Mouse (Mus musculus) ES-Bruce4 (cell line): ENCODE data around the gene Esyt1. TPM values are rescaled to one million over a fixed set of nuclear protein-coding genes. Genes with fewer than 3 reads are reported as not detected.
A peak's percentile ranks its signal among the peaks of the same experiment; 100 is the strongest.

Experiments used
- H3K27ac ChIP-seq: 2 replicates; pipeline ENCODE4 v1.5.1; 2012; ENCODE audit warnings: low read length, inconsistent platforms; ENCODE audit not compliant: insufficient read depth
- H3K27me3 ChIP-seq: 2 replicates; pipeline ENCODE4 v1.6.1; 2012; ENCODE audit warnings: mild to moderate bottlenecking, low read length, inconsistent platforms; ENCODE audit not compliant: control insufficient read depth, poor library complexity, insufficient read depth, severe bottlenecking
- H3K36me3 ChIP-seq: 2 replicates; pipeline ENCODE4 v1.6.1; 2012; ENCODE audit warnings: inconsistent platforms, mild to moderate bottlenecking, low read length, moderate library complexity; ENCODE audit not compliant: control insufficient read depth, poor library complexity, insufficient read depth, severe bottlenecking
- H3K4me1 ChIP-seq: one replicate; pipeline ENCODE4 v1.8.1; 2011; ENCODE audit warnings: low read length; ENCODE audit not compliant: control insufficient read depth, insufficient read depth
- H3K4me3 ChIP-seq: 2 replicates; pipeline ENCODE4 v1.5.1; 2011; ENCODE audit warnings: low read depth, mild to moderate bottlenecking, low read length
- H3K9ac ChIP-seq: 2 replicates; pipeline ENCODE4 v1.6.1; 2012; ENCODE audit warnings: low read depth, mild to moderate bottlenecking, inconsistent platforms; ENCODE audit not compliant: poor library complexity, severe bottlenecking
- H3K9me3 ChIP-seq: replicated peaks from 2 replicates; pipeline ENCODE4 v1.6.1; 2012; ENCODE audit warnings: mild to moderate bottlenecking, low read length, inconsistent platforms; ENCODE audit not compliant: control insufficient read depth, poor library complexity, insufficient read depth, severe bottlenecking
- CTCF ChIP-seq: IDR thresholded peaks from one replicate; pipeline ENCODE4 v1.8.1; 2011; ENCODE audit warnings: low read depth, low read length
- EP300 ChIP-seq: IDR thresholded peaks from 2 replicates; pipeline ENCODE4 v1.6.1; 2011; ENCODE audit warnings: low read depth, low read length; ENCODE audit not compliant: insufficient read depth
- POLR2A ChIP-seq: IDR thresholded peaks from one replicate; pipeline ENCODE4 v1.8.1; 2011; ENCODE audit warnings: low read length; ENCODE audit not compliant: insufficient read depth
- polyA plus RNA-seq: library from polyadenylated mRNA; stranded (reverse); fragments of >200 nt; gene quantifications from 2 replicates; pipeline ENCODE4 v1.2.4, GENCODE M21; 2011; ENCODE audit warnings: low read depth; ENCODE audit not compliant: missing spikeins, insufficient read depth, insufficient read length

Esyt1 gene
- polyA plus RNA-seq, 1 experiment: 20.1 TPM

- peak within 1 kb of the TSS; percentile 87 for H3K4me3 ChIP-seq
- H3K4me1 ChIP-seq: no peaks in the 10 kb centered on the region
- no peaks in the 10 kb centered on the region for H3K27me3 ChIP-seq
- H3K27ac ChIP-seq: peak within 1 kb of the TSS; percentile 96
- H3K36me3 ChIP-seq: peaks cover 36% of the 10 kb centered on the region
- H3K9ac ChIP-seq: peak within 1 kb of the TSS; percentile 100
- H3K9me3 ChIP-seq: no peaks in the 10 kb centered on the region
- peak; percentile 13 for TF ChIP-seq CTCF
- peak; percentile 96 for TF ChIP-seq POLR2A
- TF ChIP-seq EP300: peak; percentile 59; the same call in 1 of the 2 replicates
Observed at GRCm38 (mm10) chr10:128547361-128548032, 21.8 kb upstream of the Esyt1 start, which contains the start of gene Zc3h10. Zc3h10 (minus strand) TSS chr10:128547774.

DNA sequence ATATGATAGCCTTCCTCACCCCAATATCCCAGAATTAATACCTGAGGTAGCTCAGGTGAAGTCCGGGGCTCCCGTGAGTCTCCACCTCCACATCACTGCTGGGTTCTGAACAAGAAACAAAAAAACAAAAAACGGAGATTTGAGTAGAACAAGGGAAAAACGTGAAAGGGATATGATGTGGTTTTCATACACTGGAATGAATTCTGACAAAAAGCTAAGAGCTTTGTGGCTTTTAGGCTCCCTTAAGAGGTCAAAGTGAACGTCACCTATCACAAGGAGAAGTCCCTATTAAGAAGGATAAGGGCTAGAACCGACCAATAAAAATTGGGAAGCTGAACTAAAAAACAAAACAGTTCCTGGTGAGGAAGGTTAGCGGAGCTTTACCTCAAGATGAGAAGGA is 21.1 kb upstream of the Esyt1 start:
- Histone ChIP-seq H3K36me3 (peaks cover 40% of the 10 kb centered on the region), H3K27me3 (no peaks in the 10 kb centered on the region), H3K4me3 (peak overlapping the region; percentile 87), H3K9me3 (no peaks in the 10 kb centered on the region), H3K4me1 (no peaks in the 10 kb centered on the region), H3K27ac (peak overlapping the region; percentile 64), H3K9ac (peak overlapping the region; percentile 100)
- TF ChIP-seq POLR2A (no peak), EP300 (no peak), CTCF (no peak)

DNA sequence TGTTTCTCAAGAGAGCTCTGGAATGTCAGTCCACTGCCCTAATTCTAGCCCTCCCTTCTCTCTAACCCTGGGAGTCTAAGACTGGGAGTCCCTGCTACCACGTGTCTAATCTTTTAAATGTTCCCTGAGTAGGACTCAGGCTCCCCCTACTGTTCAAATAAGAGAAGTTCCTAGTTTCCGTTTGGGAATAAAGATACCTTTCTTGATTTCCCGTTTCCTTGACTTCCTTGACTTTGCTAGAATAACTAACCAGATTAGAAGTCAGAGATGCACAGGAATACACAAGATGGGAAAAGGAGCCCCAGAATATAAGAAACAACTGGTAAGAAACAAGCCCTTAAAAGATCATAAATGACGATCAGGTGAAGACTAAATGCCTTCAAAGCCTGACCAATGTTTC is 20.7 kb upstream of the Esyt1 start:
- Histone ChIP-seq H3K36me3 (peaks cover 40% of the 10 kb centered on the region), H3K27ac (peak overlapping the region; percentile 64), H3K4me1 (no peaks in the 10 kb centered on the region), H3K9me3 (no peaks in the 10 kb centered on the region), H3K27me3 (no peaks in the 10 kb centered on the region), H3K4me3 (peak overlapping the region; percentile 87), H3K9ac (peak overlapping the region; percentile 100)
- TF ChIP-seq EP300 (no peak), CTCF (no peak), POLR2A (no peak)

- TF ChIP-seq EP300: no peak
- TF ChIP-seq CTCF: no peak
- TF ChIP-seq POLR2A: no peak
- Histone ChIP-seq H3K27me3 (no peaks in the 10 kb centered on the region), H3K27ac (no peak overlapping the region), H3K36me3 (peaks cover 40% of the 10 kb centered on the region), H3K9me3 (no peaks in the 10 kb centered on the region), H3K4me3 (no peak overlapping the region), H3K4me1 (no peaks in the 10 kb centered on the region), H3K9ac (peak overlapping the region; percentile 100)
Observed at GRCm38 (mm10) chr10:128545570-128545898, 19.9 kb upstream of the Esyt1 start.

DNA sequence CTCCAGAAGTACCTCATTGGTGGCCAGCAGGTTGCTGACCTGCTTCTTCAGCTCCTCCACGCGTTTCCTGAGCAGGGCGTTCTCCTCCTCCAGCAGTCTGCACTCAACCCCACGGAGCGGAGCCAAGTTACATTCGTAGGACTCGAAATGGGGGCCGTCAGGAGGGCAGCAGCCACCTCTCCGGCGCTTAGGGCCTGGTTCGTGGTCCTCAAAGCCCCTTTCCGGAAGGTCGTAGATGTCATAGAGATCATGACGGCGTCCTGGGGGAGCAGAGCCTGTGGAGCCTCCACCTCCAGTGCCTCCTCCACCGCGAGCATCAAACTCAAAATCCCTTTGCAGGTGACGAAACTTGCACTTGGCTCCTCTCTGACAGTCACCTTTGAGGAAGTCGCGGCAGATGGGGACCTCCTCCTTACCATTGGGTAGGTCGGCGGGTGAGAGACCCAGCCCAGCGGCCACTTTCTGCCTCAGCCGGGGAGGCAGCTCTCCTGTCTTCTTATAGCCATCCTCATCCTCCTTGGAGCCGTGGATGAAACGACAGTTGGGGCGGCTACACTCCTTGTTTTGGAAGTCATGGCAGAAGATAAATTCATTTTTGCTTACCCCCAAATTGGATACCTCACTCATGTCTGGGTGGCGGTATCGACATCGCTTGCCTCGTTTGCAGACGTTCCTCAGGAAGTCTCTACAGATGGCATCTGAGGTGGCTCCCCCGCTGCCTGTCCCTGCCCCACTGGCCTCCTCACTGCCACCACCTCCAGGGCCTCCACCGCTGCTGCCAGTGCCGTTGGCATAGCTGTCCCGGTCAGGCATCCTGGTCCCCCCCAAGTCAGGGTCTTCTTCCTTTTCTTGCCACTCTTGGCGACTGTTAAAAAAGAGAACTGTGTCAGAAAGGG is 19.3 kb upstream of the Esyt1 start:
- no peak overlapping the region for H3K27ac ChIP-seq
- no peak overlapping the region for H3K4me3 ChIP-seq
- no peaks in the 10 kb centered on the region for H3K9me3 ChIP-seq
- peaks cover 40% of the 10 kb centered on the region for H3K36me3 ChIP-seq
- TF ChIP-seq CTCF: no peak
- no peak for TF ChIP-seq EP300
- no peak for TF ChIP-seq POLR2A
- H3K9ac ChIP-seq: peak overlapping the region; percentile 100; the same call in 1 of the 2 replicates
- H3K27me3 ChIP-seq: no peaks in the 10 kb centered on the region
- H3K4me1 ChIP-seq: no peaks in the 10 kb centered on the region

DNA sequence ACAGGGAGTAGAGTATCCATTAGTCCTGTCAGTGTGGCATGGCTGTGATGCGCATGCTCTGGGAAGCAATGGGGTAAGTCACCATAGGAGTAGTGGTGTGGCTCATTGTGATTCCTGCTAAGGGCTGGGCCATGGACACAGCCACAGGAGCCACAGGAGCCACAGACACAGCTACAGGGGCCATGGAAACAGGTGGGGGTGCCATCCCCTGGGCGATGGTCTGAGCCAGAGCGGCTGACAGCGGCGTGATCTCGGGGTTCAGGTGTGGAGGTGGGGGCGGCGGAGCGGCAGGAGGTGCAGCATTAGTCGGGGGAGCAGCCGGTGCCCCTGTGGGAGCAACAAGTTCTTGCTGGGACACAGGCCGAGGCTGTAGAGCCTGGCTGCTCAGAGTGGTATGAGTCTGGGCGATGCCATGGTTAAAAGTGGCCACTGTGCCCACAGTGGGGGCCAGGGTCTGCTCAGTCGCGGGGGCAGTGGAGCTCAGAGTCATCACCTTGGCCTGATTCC is 18.5 kb upstream of the Esyt1 start:
- peaks cover 40% of the 10 kb centered on the region for H3K36me3 ChIP-seq
- TF ChIP-seq POLR2A (no peak), CTCF (no peak), EP300 (no peak)
- H3K9ac ChIP-seq: no peak overlapping the region
- no peaks in the 10 kb centered on the region for H3K27me3 ChIP-seq
- no peaks in the 10 kb centered on the region for H3K9me3 ChIP-seq
- H3K4me3 ChIP-seq: no peak overlapping the region
- no peak overlapping the region for H3K27ac ChIP-seq
- no peaks in the 10 kb centered on the region for H3K4me1 ChIP-seq
